Mouse (Mus musculus) retina, embryonic 14.5 days (tissue): Measurements from ENCODE around the gene Ccdc33.

Experiments
- DNase-seq: peaks from one replicate; pipeline ENCODE4 v3.0.0-alpha.2; 2015; ENCODE audit warnings: low spot score

Ccdc33 gene

DNA sequence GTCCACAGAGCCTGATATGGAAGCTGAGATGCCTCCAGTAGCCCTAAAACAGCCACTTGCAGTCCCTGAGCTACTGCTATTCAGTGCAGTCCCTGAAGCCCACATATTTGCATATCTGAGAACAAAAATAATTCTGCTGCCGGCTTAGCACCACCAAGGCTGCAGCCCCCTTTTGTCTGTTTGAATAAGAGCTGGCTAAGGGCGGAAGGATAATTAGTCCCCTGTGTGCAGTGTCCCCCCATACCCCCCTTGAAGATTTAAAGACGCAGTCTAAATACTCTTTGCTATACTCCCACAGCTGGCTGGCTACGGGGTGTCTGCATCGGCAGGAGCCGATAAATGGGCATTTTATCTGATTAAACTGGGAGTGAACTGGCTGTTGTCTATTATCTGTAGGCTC lies 70.0 kb downstream of the Ccdc33 start:
- DNase-seq: no peak

DNA sequence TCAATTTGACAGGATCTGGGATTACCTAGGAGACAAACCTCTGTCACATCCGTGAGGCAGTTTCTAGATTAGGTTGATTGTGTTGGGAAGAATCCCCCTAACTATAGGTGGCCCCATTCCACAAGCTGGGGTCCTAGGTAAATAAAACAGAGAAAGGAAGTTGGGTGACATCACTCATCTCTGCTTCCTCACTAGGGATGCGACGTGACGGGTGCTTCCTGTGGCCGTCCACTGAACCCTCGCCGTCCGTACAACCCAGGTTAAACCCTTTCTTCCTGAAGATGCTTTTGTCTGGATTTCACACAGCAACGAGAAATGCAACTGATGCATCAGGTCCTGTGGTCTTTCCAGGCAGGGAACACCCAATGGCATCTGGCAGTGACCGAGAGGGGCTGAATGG lies 71.6 kb downstream of the Ccdc33 start:
- no peak for DNase-seq

DNA sequence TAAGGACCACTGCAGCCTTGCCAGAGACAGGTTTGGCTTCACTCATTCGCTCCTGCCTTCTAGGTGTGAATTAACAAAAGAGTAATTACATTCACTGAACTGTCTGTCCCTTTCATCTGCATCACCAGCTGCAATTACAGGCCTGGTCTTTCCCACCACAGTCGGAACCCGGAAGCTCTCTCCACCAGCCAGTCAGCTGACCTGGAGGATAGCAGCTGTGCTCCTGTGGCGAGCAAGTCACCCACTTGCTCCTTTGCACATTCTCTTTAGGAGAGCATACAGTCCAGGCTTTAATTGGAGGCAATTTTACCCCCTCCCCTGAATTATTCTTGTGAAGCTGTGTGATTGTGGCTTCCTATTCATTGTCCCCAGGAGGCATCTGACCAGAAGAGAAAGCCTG lies 73.0 kb downstream of the Ccdc33 start:
- peak; percentile 67 for DNase-seq

DNA sequence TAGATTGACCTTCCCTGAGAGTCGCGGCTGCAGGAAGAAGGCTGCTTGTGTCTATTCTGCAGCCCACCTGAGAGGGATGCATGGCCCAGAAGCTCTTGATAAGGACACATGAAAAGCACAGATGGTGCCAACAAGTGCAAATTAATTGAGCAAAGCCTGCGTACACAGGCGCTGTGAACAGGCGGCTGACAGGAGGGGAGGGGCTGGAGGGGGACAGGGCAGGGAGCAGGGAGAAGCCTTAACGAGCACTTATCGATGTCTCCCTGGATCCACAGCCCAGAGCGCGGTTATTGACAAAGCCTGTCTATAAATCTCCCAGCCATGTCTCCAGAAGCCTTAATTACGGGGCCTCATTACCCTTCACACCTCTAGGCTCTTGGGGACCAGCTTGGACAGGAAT lies 73.8 kb downstream of the Ccdc33 start:
- peak; percentile 48 for DNase-seq

DNA sequence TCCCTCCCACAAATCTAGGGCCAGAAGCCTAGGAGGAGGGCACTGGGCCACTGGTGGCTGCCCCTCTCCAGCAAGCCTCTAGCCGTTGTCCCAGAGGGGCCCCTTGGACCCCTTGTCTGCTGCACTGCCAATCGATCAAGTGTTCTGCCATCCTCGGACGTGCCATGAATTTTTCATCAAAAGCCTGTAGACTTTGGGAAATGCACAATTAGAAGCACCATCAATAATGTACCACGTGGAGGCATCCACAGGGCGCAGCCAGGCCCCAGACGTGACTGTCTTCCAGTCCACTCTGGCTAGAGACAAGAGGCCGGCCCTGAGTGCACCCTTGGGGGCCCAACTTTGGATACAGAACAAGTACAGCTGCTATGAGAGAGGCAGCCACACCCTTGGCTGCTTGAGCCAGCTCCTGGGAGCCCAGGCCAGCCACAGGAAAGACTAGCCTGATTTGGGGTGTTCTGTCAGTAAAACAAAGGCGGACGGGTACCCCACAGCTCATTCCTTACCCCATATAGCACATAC lies 75.1 kb downstream of the Ccdc33 start:
- DNase-seq: no peak

DNA sequence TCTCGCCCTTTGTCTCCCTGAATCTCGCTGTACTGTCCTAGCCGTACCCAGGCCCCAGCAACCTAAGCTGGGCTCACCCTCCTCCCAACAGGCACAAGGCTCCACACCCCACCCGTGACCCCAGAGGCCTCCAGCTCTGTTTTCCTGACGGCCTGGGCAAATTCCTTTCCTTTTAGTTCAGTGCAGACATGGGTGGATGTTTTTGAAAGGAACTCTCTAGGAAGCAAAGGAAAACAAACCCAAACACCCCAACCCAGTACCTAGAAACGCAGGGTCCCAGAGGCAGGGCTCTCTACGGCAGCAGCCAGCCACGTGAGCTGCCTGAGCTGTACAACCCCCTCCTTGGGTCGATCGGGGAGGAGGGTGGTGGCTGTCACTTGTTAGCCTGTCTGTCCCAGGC lies 76.2 kb downstream of the Ccdc33 start:
- DNase-seq: no peak

DNA sequence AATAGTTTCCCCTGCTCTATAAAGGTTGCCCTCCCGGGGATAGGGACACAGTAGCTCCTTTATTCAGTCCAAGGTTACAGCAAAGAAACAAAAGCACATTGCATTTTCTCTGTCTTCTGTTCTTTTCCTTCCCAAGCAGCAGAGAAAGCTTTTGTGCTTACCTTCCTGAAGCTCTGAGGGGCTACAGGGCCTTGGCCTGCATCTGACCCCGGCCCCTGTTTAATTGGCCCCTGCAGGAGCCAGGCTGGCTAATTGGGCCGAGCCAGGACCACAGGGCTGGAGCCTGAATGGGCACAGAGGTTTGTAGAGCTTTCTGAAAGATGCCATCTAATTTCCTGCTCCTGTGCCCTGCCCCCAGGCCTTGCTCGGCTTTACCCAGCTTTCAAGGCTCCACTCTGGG lies 77.6 kb downstream of the Ccdc33 start:
- peak; percentile 63 for DNase-seq

DNA sequence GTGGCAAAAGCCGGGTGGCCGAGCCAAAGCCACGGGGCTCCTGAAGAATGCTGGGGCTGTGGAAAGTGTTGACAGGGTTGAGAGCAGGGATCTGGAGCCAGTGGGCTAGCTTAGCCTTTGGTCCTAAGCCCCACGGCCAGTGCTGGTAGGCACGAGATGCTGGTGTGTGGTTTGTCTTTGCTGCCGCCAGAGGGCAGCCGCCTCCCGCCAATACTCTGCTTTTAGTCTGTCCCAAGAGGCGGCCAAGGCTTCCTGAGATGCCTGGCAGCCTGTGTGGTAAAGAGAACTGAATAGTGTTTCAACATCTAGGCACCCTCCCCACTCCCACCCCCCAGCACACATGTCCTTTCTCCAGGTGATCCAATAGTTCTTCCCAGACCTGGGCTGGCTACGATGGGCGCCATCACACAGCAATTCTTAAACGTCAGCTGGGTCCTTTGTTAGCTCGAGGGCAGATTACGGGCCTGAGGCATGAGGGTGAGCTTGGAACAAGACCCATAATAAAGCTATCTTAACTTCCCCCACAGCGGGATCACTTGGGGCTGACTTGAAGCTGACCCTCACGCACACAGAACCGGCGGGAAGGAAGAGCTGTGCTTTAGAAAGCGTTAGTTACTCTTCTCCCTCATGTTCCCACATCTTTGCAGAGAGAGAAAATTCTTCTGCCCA lies 80.0 kb downstream of the Ccdc33 start:
- peak; percentile 92 for DNase-seq

DNA sequence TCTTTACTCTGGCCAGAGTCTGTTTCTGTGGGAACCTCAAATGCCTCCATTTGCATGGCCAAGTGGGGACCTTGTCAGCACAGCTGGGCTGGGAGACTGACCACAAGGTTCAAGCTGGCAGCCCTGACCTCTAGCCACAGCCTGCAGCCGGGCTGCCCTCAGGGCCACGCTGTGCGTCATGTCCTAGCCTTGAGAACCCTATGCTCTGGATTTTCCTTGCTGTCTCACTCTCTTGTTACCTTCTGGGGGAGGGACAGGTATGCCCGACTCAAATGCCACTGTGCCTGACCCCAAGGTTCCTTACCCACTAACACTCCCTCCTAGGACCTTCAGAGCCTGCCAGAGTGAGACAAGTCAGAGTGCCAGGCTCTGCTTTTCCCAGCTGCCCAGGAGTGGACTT lies 81.7 kb downstream of the Ccdc33 start:
- no peak for DNase-seq

DNA sequence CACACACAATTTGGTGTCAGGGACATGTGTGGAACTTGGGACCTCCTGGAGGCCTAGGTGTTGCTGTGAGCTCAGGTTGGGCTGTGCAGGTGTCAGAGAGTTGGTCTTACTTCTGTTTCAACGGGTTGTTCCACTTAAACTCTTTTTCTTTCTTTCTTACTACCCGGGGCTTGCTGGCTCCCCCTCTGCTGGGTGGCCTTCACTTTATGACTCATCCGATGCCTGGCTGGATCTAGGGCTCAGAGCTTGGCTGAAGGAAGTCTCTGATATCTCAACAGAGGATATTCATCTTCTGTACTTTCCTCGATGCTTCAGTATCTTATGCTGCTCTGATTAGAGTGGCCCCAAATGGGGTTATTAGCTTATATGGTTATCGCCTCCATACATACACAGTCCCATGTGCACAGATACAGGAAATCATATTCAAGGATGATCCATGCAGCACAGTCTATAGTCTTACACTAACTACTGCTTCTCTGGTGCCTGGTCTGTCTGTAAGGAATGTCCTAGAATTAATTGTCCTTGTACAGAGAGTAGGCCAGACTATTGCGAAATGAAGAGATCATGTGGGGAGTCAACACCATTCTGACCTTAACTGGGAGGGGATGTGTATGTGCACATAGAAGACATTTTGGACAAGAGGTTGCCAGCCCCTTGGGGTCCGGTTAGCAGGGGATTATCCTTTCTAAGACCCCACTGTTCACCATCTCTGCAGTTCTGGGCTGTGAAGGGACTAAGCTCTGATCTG lies 82.5 kb downstream of the Ccdc33 start:
- DNase-seq: no peak

DNA sequence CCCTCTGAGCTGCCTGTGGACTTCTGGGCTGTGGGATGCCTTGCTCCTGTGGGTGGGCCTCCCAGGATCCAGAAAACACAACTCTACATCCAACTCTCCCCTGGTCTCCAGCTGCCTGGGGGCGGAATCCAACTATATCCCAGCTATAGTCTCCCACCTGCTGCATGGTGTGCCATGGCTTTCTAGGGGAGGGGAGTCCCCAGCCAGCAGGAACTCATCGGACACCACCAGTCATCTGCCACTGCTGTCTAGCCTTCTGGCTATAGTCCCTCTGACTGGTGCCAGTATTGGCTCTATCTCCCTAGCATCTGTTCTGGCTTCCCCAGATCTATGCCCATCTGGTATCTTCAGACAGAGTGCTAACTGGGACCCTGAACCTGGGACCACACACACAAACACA lies 83.1 kb downstream of the Ccdc33 start:
- DNase-seq: no peak

DNA sequence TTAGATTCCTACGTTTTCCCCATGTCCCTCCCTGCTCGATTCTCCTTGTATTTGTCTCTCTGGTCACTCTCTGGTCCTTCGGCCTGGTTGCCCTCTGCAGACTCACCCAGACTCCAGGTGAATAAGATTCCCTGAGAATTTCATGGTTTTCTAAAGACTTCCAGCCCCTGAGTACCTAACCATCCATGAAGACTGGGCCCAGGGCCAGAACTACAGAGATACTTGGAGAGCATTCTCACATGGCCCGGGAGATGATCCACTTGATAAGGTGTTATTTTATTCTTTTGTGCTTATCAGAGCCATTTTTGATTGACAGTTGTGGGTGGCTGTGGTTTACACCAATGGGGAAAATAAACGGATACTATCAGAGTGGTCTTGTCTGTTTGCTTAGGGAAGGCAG lies 86.7 kb downstream of the Ccdc33 start:
- DNase-seq: no peak

DNA sequence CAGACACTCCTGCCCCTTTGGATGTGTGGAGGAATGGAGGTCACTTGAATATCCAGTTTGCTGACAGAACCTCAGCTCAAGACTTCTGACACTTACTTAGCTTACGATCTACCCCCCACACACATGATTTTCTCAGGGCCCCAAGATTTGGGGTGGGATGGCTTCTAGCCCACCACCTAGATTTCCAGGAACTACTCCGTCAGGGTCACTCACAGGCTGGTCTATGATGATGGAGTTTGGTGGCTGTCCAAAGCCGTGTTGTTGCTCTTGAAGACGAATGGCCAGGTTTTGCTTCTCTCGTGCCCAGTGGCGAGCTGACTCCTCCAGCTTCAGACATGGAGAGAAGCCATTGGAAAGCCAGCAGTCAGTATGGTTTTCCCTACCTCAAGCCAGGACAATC lies 89.0 kb downstream of the Ccdc33 start:
- DNase-seq: no peak

DNA sequence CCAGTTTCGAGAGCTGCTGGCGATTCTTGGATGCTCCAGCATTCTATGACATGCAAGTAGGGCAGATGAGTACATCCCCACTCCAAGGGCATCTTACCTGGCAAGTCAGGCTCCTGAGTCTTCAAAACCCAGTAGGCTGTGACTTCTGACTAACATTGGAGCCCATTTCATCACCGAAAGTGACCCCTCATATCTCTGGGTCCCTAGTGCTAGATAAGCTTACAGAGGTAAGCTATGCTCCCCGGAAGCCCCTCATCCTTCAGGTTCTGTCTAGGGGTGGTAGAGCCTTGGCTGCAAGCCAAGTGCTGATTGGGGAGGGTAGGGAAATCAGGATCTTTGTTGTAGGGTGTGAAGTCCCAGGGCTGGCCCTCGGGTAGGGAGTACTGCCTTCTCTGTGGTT lies 89.8 kb downstream of the Ccdc33 start:
- no peak for DNase-seq

DNA sequence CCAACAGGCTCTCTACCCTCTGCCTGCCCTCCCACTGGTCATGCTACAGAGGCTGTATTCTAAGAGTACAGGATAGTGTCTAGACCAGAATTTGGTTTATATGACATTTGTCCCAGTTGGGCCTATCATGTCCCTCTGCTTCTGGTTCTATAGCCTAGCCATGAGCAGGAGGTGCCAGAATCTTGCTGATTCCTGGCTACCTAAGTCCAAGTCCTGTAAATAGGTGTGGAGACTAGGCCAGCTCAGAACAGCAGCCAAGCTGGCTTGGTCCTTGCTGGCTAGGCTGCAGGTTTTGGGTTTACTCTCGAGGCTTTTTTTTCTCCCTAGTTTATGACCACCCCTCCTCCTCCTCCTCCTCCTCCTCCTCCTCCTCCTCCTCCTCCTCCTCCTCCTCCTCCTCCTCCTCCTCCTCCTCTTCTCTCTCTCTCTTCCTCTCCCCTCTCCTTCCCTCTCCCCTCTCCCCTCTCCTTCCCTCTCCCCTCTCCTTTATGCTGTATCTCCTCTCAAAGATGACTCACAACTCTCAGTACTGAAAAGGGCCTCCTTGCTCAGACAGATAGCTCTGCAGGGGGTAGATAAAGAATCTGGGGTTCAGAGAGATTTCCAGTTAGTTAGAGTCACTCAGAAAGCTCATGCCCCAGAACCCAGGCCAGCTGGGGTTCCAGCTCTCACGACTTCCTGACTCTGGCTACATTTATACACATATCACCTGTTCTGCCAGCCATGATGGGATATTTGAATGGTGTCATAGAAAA lies 91.0 kb downstream of the Ccdc33 start:
- DNase-seq: no peak

DNA sequence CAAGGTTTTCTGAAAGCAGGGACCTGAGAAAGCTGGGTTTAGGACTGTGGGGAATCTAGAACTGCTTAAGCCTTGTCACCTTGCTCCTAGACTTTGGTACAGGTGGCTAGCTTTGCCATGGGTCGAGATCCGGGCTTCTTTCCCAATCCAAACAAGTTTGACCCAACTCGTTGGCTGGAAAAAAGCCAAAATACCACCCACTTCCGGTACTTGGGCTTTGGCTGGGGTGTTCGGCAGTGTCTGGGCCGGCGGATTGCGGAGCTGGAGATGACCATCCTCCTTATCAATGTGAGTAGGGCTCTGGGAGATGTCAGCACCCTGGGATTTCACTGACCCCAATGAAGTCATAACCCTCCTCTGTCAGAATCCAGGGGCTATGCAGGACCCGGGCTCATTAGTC lies 92.6 kb downstream of the Ccdc33 start:
- DNase-seq: no peak

DNA sequence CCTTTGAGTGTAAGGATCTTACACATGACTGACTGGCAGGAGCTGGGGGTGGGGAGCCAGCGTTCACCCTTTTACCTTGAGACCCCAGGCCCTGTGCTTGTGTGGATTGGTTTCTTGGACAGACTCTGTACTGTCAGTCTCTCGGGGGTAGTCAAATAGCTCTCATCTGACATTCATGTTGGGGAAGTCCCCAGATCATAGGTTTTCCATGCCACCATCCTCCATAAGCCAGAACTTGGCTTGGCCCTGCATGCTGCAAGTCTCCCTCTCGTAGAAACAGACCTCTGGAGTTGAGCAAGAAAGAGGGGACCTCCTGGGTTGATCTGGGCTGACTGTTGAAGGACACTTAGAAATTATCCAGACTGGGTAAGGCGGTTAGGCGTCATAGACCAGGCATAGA lies 100.2 kb downstream of the Ccdc33 start:
- no peak for DNase-seq

DNA sequence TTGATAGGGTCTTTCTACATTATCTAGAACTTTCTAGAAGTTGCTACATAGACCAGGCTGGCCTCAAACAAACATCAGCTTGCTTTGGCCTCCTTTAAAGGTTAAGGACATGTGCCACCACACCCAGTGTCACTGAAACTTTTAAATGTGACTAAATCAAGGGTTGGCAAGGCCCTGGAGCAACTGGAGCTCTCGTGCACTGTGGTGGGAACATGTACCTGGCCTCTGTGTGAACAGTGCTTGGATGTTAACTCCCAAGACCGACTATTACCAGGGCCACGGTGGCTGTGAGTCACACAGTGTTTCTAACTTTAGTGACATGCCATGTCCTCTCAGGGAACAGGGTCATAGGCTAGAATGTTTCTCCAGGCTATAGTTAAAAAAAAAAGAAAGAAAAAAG lies 101.7 kb downstream of the Ccdc33 start:
- no peak for DNase-seq

DNA sequence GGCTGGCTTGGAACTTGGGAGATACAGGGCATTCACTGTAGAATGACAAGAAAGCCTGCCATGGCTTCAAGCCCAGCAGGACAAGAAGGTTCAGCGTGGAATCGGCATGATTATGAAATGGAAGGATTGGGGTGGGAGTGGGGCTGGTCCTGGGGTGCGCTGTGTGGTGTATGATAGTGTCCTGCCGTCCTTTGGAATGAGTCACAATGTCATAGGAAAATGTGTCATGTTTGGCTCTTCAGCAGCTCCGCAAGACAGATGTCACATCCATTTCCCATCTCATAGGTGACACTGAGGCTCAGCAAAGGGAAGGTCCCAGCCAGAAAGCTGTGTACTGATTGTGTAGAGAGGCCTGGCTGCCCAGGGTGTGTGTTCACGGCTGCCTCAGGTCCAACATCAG lies 102.8 kb downstream of the Ccdc33 start:
- DNase-seq: no peak

DNA sequence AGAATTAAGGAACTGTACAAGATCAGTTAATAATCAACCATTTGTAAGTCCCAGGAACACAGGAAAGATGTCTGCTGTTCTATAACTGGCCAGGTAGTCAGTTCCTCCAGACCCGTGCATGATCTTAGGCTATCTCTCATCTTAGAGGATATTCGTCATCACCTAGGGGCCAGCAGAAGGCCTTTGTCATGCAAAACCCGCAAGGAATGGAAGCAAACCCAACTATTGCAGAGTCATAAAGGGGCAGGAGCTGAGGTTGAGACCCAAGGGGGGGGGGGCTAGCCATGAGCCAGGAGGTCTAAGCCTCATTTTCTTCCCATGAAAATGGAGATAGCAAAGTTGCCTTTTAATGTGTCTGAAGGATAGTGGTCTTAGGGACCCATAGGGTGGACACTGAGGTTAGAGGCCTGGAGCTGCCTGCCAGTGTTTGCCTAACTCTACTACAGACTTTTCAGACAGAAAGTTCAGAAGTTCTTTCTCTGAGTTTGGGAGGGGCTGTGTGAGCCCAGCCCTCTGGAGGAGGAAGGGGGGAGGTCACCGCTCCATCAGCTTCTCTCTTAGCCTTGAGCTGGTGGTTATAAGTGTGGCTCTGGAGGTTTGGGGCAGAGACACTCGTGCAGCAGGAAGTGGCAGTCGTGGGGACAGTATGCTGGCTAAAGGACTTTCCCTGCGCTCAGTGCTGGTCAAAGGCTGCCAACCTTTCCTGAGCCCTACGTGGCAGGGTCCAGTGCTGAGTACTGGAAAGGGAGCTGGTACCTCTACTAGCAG lies 104.0 kb downstream of the Ccdc33 start:
- DNase-seq: no peak

DNA sequence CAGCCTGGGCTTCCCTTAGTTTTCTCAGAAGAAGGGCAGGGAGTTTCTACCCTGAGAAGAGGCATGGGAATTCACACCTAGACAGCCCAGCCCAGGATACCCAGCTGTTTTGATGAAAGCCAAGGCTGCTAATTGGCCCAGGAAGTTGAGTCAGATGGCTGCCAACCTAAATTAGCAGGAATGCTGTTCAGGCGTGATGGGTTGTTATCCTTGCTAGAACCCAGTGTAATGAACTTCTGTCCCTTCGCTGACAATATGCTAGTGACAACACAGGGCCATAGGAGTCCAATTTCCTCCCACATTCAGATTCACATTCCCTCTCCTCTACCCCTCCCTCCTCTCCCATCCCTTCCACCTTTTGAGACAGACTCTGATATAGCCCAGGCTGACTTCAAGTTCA lies 105.7 kb downstream of the Ccdc33 start:
- DNase-seq: peak; percentile 62

DNA sequence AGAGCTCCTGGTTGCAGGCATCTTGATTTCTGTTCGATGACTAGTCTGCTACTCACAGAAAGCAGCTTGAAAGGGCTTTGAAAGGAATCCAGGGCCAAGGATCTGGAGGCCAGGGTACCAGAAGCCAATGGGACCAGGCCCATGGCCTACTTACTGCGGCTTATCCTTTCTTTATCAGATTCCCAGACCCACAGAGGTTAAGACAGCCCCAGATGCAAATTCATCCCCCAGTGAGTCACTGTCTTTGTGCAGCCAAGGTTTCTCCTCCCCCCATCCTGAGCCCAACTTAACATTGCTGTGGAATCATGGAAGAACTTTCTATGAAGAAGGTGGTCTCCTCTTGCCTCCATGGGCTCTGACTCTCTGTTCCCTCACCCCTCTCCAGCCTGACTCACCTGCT lies 106.1 kb downstream of the Ccdc33 start:
- DNase-seq: no peak
